Mouse (Mus musculus) testis, adult 2 months (tissue): ENCODE measurements around the gene Sf1. TPM values are rescaled to one million over a fixed set of nuclear protein-coding genes. Genes with fewer than 3 reads are reported as not detected.

Experiments
- H3K27ac ChIP-seq: fragments of 200-500 bp; 2 replicates; pipeline ENCODE4 v1.5.1; 2012; ENCODE audit warnings: low read depth, low read length; ENCODE audit not compliant: control insufficient read depth, insufficient read depth
- H3K27me3 ChIP-seq: fragments of 200-500 bp; 2 replicates; pipeline ENCODE4 v1.6.1; 2012; ENCODE audit warnings: mild to moderate bottlenecking, low read length, moderate library complexity; ENCODE audit not compliant: control insufficient read depth, insufficient read depth
- H3K36me3 ChIP-seq: fragments of 200-500 bp; 2 replicates; pipeline ENCODE4 v1.6.1; 2012; ENCODE audit warnings: mild to moderate bottlenecking, low read length; ENCODE audit not compliant: control insufficient read depth, insufficient read depth
- H3K4me1 ChIP-seq: fragments of 200-500 bp; 2 replicates; pipeline ENCODE4 v1.6.1; 2012; ENCODE audit warnings: low read length; ENCODE audit not compliant: control insufficient read depth, insufficient read depth
- H3K4me3 ChIP-seq: fragments of 200-500 bp; 2 replicates; pipeline ENCODE4 v1.5.1; 2012; ENCODE audit warnings: low read depth, mild to moderate bottlenecking, low read length, moderate library complexity, mixed read lengths; ENCODE audit not compliant: control insufficient read depth
- CTCF ChIP-seq: fragments of 200-500 bp; IDR thresholded peaks from 2 replicates; pipeline ENCODE4 v1.5.1; 2012; ENCODE audit warnings: low read depth, mild to moderate bottlenecking, inconsistent platforms, low read length, moderate library complexity; ENCODE audit not compliant: control insufficient read depth, insufficient read depth, insufficient replicate concordance
- POLR2A ChIP-seq: fragments of 200-500 bp; IDR thresholded peaks from 2 replicates; pipeline ENCODE4 v1.6.1; 2012; ENCODE audit warnings: low read depth, mild to moderate bottlenecking, inconsistent platforms, low read length, moderate library complexity; ENCODE audit not compliant: control insufficient read depth
- polyA plus RNA-seq: library from polyadenylated mRNA; depleted of rRNA; stranded (reverse); fragments of >200 nt; gene quantifications from 2 replicates; pipeline ENCODE4 v1.2.3, GENCODE M21; 2012

Sf1 gene
- polyA plus RNA-seq, 1 experiment: 167 TPM

DNA sequence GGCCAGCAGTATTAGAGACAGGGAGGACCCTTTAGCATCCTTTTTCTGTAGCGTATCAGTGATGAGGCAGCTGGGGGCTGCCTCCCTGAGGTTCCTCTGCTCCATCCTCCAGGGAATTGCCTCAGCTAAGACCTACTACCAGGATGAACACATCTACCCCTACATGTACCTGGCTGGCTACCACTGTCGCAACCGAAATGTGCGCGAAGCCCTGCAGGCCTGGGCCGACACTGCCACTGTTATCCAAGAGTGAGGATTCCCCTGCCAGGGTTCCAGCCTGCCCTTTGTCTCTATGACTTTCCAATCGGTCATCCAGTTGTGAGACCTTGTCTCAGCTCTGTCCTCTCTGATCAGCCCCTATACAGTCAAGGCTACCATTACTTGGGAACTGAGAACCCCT is 25.3 kb upstream of the Sf1 start:
- peaks cover 28% of the 10 kb centered on the region for H3K4me1 ChIP-seq
- H3K4me3 ChIP-seq: no peak overlapping the region
- TF ChIP-seq CTCF (no peak), POLR2A (no peak)
- H3K27ac ChIP-seq: no peak overlapping the region
- no peaks in the 10 kb centered on the region; the same call in none of the 2 replicates for H3K36me3 ChIP-seq
- H3K27me3 ChIP-seq: no peaks in the 10 kb centered on the region

DNA sequence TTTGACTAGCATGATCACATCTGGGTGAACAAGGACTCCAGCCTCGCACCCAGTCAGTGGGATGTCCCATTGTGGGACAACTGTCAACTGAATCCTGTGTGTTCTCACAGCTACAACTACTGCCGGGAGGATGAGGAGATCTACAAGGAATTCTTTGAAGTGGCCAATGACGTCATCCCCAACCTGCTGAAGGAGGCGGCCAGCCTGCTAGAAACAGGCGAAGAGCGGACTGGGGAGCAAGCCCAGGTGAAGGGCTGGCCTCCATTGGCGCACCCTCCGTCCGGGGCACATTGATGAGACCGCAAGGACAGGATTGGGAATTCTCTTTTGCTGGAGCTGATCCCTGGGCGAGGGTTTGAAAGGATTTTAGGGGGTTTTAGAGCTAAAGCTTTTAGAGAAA is 24.8 kb upstream of the Sf1 start:
- no peak overlapping the region for H3K4me3 ChIP-seq
- no peaks in the 10 kb centered on the region for H3K27me3 ChIP-seq
- no peaks in the 10 kb centered on the region; the same call in none of the 2 replicates for H3K36me3 ChIP-seq
- no peak overlapping the region for H3K27ac ChIP-seq
- TF ChIP-seq CTCF (no peak), POLR2A (no peak)
- peaks cover 28% of the 10 kb centered on the region for H3K4me1 ChIP-seq

DNA sequence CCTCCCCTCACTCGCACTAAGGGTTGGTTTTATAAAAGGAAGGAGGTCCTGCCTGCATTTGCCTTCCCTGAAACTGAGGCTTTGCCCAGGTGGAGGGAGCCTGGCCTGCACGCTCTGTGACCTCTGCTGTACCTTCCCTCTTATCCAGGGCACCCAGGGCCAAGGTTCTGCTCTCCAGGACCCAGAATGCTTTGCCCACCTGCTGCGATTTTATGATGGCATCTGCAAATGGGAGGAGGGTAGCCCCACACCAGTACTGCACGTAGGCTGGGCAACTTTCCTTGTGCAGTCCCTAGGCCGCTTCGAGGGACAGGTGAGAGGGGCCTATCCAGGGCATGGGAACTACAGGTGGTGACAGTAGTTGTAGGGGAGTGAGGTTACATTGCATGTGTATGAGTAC is 24.3 kb upstream of the Sf1 start:
- H3K36me3 ChIP-seq: no peaks in the 10 kb centered on the region; the same call in none of the 2 replicates
- no peak for TF ChIP-seq POLR2A
- TF ChIP-seq CTCF: no peak
- H3K4me3 ChIP-seq: no peak overlapping the region
- peaks cover 27% of the 10 kb centered on the region for H3K4me1 ChIP-seq
- H3K27ac ChIP-seq: no peak overlapping the region
- H3K27me3 ChIP-seq: no peaks in the 10 kb centered on the region

DNA sequence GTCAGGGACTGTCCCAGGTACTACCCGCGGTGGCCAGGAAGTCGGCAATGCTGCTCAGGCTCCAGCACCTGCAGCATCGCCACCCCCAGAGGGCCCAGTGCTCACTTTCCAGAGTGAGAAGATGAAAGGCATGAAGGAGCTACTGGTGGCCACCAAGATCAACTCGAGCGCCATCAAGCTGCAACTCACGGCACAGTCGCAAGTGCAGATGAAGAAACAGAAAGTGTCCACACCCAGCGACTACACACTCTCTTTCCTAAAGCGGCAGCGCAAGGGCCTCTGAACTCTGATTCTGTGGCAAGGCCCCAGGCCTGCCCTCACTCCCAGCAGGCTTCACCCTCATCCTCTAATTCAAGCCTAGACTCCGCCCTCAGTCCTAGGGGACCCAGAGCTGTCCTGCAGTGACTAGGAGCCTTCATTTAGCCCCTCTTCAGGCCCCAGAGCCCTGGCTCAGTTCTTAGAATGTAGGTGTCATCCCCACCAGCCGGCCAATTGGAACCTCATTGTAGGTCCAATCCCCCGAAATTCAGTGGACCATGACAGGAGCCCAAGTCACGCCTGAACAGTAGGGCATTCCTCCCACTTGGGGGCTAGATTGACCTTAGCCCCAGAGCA is 23.5 kb upstream of the Sf1 start:
- peaks cover 21% of the 10 kb centered on the region for H3K4me1 ChIP-seq
- peak overlapping the region; percentile 46 for H3K27ac ChIP-seq
- H3K27me3 ChIP-seq: no peaks in the 10 kb centered on the region
- no peaks in the 10 kb centered on the region; the same call in none of the 2 replicates for H3K36me3 ChIP-seq
- TF ChIP-seq POLR2A: no peak
- no peak for TF ChIP-seq CTCF
- no peak overlapping the region for H3K4me3 ChIP-seq

DNA sequence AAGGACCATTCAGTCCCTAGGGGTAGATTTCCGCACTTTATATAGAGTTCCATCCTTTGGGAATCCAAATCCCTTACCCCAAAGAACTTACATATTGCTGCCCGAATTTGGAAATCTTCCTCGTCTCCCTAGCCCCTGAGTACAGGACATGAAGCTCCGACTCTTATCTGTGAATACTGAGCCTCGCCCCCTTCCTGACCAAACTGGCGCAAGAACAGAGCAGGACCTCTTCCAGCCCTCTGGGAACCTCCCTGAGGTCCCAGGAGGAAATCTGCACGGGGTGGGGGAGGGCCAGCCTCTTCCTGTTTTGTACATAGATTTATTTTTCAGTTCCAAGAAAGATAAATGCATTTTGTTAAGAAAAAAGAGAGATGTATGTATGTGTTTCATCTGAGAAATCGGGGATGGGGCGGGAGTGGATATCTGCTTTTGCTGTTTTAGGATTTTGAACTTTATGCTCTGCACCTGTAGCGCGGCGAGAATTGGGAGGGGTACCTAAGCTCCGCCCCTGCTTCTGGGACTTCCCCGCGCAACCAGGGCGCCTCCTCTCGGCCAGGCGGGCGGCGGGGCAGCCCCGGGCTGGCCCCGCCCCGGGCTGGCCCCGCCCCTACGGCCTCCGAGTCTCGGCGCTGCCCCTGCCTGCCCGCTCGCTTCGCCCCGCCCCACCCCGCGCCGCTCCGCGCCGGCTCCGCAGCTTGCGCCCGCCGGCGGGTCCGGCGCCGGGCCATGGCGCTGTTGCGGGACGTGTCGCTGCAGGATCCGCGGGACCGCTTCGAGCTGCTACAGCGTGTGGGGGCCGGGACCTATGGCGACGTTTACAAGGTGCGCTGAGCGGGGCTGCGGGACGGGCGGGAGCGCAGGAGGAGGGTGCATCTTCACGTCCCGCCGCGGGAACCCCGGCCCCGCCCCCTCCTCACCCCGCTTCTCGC is 22.7 kb upstream of the Sf1 start, which contains the start of gene Map4k2:
Gene Map4k2, plus strand, starts transcription at position 612 of the 929 bp plus-strand sequence.
- Histone ChIP-seq H3K36me3 (no peaks in the 10 kb centered on the region; the same call in none of the 2 replicates), H3K4me1 (peaks cover 18% of the 10 kb centered on the region), H3K4me3 (peak within 1 kb of the TSS; percentile 77), H3K27ac (peak within 1 kb of the TSS; percentile 48), H3K27me3 (no peaks in the 10 kb centered on the region)
- TF ChIP-seq POLR2A: no peak
- no peak for TF ChIP-seq CTCF

DNA sequence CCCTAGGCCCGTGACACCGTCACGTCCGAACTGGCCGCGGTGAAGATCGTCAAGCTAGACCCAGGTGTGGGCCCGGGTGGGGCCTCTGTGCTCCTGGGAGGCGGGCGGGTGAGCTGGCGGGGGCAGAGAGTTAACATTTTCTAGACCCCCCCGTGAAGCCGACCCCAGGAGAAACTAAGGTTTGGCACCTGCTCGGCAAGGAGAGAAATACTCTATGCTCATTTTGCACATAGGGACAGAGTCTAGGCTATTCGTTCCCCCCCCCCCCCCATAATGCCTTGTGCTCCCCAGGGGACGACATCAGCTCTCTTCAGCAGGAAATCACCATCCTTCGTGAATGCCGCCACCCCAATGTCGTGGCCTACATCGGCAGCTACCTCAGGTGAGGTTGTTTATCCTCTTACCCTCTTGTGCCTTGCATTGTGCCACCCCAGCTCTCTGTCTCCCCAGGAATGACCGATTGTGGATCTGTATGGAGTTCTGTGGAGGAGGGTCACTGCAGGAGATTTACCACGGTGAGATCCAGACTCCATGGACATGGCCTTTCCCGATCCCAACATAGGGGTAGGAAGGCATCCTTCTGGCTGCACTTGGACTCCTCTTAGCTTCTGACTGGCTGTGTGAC is 21.9 kb upstream of the Sf1 start:
- no peaks in the 10 kb centered on the region; the same call in none of the 2 replicates for H3K36me3 ChIP-seq
- no peak overlapping the region for H3K27ac ChIP-seq
- no peaks in the 10 kb centered on the region for H3K27me3 ChIP-seq
- H3K4me1 ChIP-seq: peaks cover 16% of the 10 kb centered on the region
- no peak for TF ChIP-seq CTCF
- TF ChIP-seq POLR2A: no peak
- peak overlapping the region; percentile 77 for H3K4me3 ChIP-seq
